8 mouse cellular contexts compared by ENCODE assay signal in genomic region chr6:66964222-66964621, GRCm38 (mm10).
DNase-seq lines count a peak whose midpoint lies in the region; ATAC-seq lines count a peak whose summit lies in the region.

No protein-coding gene starts in this region.

- peak; percentile 49 for DNase-seq in left cerebral cortex, postnatal 4 days
- DNase-seq in left cerebral cortex, postnatal 10 days (ENCODE audit: extremely low spot score in 1 of 2, low spot score in 2 of 2): no peak
- no peak for DNase-seq in embryonic facial prominence, embryonic 11.5 days (ENCODE audit: low spot score)
- no peak for DNase-seq in liver, embryonic 11.5 days (ENCODE audit: low spot score)
- DNase-seq in thymus, postnatal 14 days: no peak
- DNase-seq in frontal cortex, postnatal 14 days (ENCODE audit: low spot score in 2 of 2): no peak
- DNase-seq in spleen, postnatal 10 days (ENCODE audit: low spot score in 2 of 2): no peak

- H3K4me1 ChIP-seq in embryonic facial prominence, embryonic 11.5 days (ENCODE audit: control insufficient read depth, insufficient read depth, low read length): no peaks in the 10 kb centered on the region
- H3K4me1 ChIP-seq in liver, embryonic 11.5 days (replicated peaks; ENCODE audit: control insufficient read depth, insufficient read depth, low read length): peaks cover 23% of the 10 kb centered on the region
- peaks cover 13% of the 10 kb centered on the region for H3K4me1 ChIP-seq in neural tube, embryonic 15.5 days

- 69% methylated on average over 4 of the region's 4 CpGs for WGBS in embryonic facial prominence, embryonic 11.5 days
- 52% methylated on average over 4 of the region's 4 CpGs for WGBS in liver, embryonic 11.5 days
- 21% methylated on average over 4 of the region's 4 CpGs for WGBS in neural tube, embryonic 15.5 days

- no peaks in the 10 kb centered on the region for H3K9me3 ChIP-seq in embryonic facial prominence, embryonic 11.5 days (replicated peaks; ENCODE audit: control insufficient read depth, low read length)
- no peaks in the 10 kb centered on the region for H3K9me3 ChIP-seq in liver, embryonic 11.5 days (ENCODE audit: control insufficient read depth, low read length)
- no peaks in the 10 kb centered on the region for H3K9me3 ChIP-seq in neural tube, embryonic 15.5 days (replicated peaks)

- ATAC-seq in embryonic facial prominence, embryonic 11.5 days (replicated peaks; ENCODE audit: insufficient number of reproducible peaks, low FRiP score, low TSS enrichment, low read depth): peak; percentile 86
- 0 out of 2 replicates have a peak, but pooled peaks have one; percentile 35 for ATAC-seq in liver, embryonic 11.5 days (replicated peaks; ENCODE audit: low FRiP score)
- peak; percentile 60; the same call in 1 of the 2 replicates for ATAC-seq in neural tube, embryonic 15.5 days (ENCODE audit: low FRiP score)

- intact Hi-C loops in left cerebral cortex, postnatal 4 days (cut with DNase I): loop anchor here (5.0 kb wide), 2 partner anchors 73 to 193 kb away; partner anchors contain the start of gene Gadd45a
- intact Hi-C loops in left cerebral cortex, postnatal 10 days (cut with DNase I): no loop called here

- no peak overlapping the region for H3K27ac ChIP-seq in embryonic facial prominence, embryonic 11.5 days (replicated peaks; ENCODE audit: low read depth, low read length)
- H3K27ac ChIP-seq in liver, embryonic 11.5 days (ENCODE audit: low read depth, low read length): no peak overlapping the region
- no peak overlapping the region for H3K27ac ChIP-seq in neural tube, embryonic 15.5 days (replicated peaks)

- H3K4me2 ChIP-seq in embryonic facial prominence, embryonic 11.5 days (ENCODE audit: low read depth, low read length): no peak overlapping the region
- no peak overlapping the region for H3K4me2 ChIP-seq in liver, embryonic 11.5 days
- H3K4me2 ChIP-seq in neural tube, embryonic 15.5 days: no peak overlapping the region

- no peaks in the 10 kb centered on the region for H3K36me3 ChIP-seq in embryonic facial prominence, embryonic 11.5 days (replicated peaks; ENCODE audit: control insufficient read depth, insufficient read depth, low read depth, low read length)
- H3K36me3 ChIP-seq in liver, embryonic 11.5 days (ENCODE audit: control insufficient read depth, insufficient read depth, low read length): no peaks in the 10 kb centered on the region
- no peaks in the 10 kb centered on the region for H3K36me3 ChIP-seq in neural tube, embryonic 15.5 days

- no peak overlapping the region for H3K9ac ChIP-seq in embryonic facial prominence, embryonic 11.5 days (replicated peaks; ENCODE audit: low read length)
- H3K9ac ChIP-seq in liver, embryonic 11.5 days (ENCODE audit: low read depth, low read length): no peak overlapping the region
- no peak overlapping the region for H3K9ac ChIP-seq in neural tube, embryonic 15.5 days (replicated peaks)

- H3K4me3 ChIP-seq in embryonic facial prominence, embryonic 11.5 days (ENCODE audit: low read depth, low read length): no peak overlapping the region
- H3K4me3 ChIP-seq in liver, embryonic 11.5 days (ENCODE audit: low read depth, low read length): no peak overlapping the region
- no peak overlapping the region for H3K4me3 ChIP-seq in neural tube, embryonic 15.5 days (replicated peaks)

- H3K27me3 ChIP-seq in embryonic facial prominence, embryonic 11.5 days (ENCODE audit: control insufficient read depth, insufficient read depth, low read length): no peaks in the 10 kb centered on the region
- no peaks in the 10 kb centered on the region for H3K27me3 ChIP-seq in liver, embryonic 11.5 days (replicated peaks; ENCODE audit: control insufficient read depth, insufficient read depth, low read length)
- no peaks in the 10 kb centered on the region for H3K27me3 ChIP-seq in neural tube, embryonic 15.5 days (replicated peaks)

Comparison
In these comparisons a context has a peak if more than half of its experiments do, and no peak if none do; other contexts are left out.
1. ATAC-seq: peak in every context shown above with its lines; median percentile 86 in embryonic facial prominence, embryonic 11.5 days; 60 in neural tube, embryonic 15.5 days; 35 in liver, embryonic 11.5 days.